Mouse (Mus musculus) neural tube, embryonic 15.5 days (tissue): Measurements from ENCODE around the gene Igf2. TPM values are rescaled to one million over a fixed set of nuclear protein-coding genes. Genes with fewer than 3 reads are reported as not detected.

Experiments
- ATAC-seq: fragments of 200-750 bp; cut with Nextera tagmentation; 2 replicates; pipeline ENCODE4 v1.8.0; 2017; ENCODE audit warnings: mild to moderate bottlenecking, moderate TSS enrichment, moderate library complexity; ENCODE audit not compliant: low FRiP score
- H3K27ac ChIP-seq: fragments of 300-500 bp; sonication (generic); replicated peaks from 2 replicates; pipeline ENCODE4 v1.5.1; 2015; ENCODE audit warnings: mild to moderate bottlenecking, inconsistent platforms
- H3K27me3 ChIP-seq: fragments of 300-500 bp; sonication (generic); replicated peaks from 2 replicates; pipeline ENCODE4 v1.6.1; 2015; ENCODE audit warnings: inconsistent platforms
- H3K36me3 ChIP-seq: fragments of 300-500 bp; sonication (generic); 2 replicates; pipeline ENCODE4 v1.6.1; 2015; ENCODE audit warnings: inconsistent platforms
- H3K4me1 ChIP-seq: fragments of 300-500 bp; sonication (generic); 2 replicates; pipeline ENCODE4 v1.6.1; 2015; ENCODE audit warnings: inconsistent platforms
- H3K4me2 ChIP-seq: fragments of 300-500 bp; sonication (generic); 2 replicates; pipeline ENCODE4 v1.6.1; 2015; ENCODE audit warnings: inconsistent platforms, mild to moderate bottlenecking, moderate library complexity
- H3K4me3 ChIP-seq: fragments of 300-500 bp; sonication (generic); replicated peaks from 2 replicates; pipeline ENCODE4 v1.5.1; 2015; ENCODE audit warnings: mild to moderate bottlenecking, inconsistent platforms
- H3K9ac ChIP-seq: fragments of 300-500 bp; sonication (generic); replicated peaks from 2 replicates; pipeline ENCODE4 v1.6.1; 2015; ENCODE audit warnings: mild to moderate bottlenecking, inconsistent platforms
- H3K9me3 ChIP-seq: fragments of 300-500 bp; sonication (generic); replicated peaks from 2 replicates; pipeline ENCODE4 v1.6.1; 2016; ENCODE audit warnings: inconsistent platforms
- WGBS: fragments of 180-500 bp; shearing (Covaris S2); methylation state at CpG from one replicate; pipeline ENCODE4 v1.1.7; 2015; ENCODE audit warnings: mixed read lengths; 5-methylcytosine and 5-hydroxymethylcytosine counted together
- polyA plus RNA-seq: library from polyadenylated mRNA; unstranded; fragments of >200 nt; fragmentation: Nextera tagmentation; extraction: Ambion mirVana; gene quantifications from 2 replicates; pipeline ENCODE4 v1.2.1, GENCODE M21; 2015

Igf2 gene
- polyA plus RNA-seq, 1 experiment from 2014 or later = 176 TPM

GRCm38 (mm10) chr7:142658681-142659180, 7.9 kb downstream of the Igf2 start:
- H3K4me1 ChIP-seq = peaks cover 33% of the 10 kb centered on the region
- H3K4me2 ChIP-seq = peak overlapping the region; percentile 55
- peak overlapping the region; percentile 32; the same call in 1 of the 2 replicates for H3K9ac ChIP-seq
- ATAC-seq = peak; percentile 25; the same call in 1 of the 2 replicates
- no peaks in the 10 kb centered on the region for H3K36me3 ChIP-seq
- under 1% methylated on average over 38 of the region's 40 CpGs for WGBS
- peak overlapping the region; percentile 48 for H3K27ac ChIP-seq
- peak overlapping the region; percentile 35 for H3K4me3 ChIP-seq
- H3K9me3 ChIP-seq = no peaks in the 10 kb centered on the region
- peaks cover 95% of the 10 kb centered on the region for H3K27me3 ChIP-seq

- H3K36me3 ChIP-seq = no peaks in the 10 kb centered on the region
- peak overlapping the region; percentile 36 for H3K9ac ChIP-seq
- 1% methylated on average over 34 of the region's 34 CpGs for WGBS
- H3K27me3 ChIP-seq = peaks cover 93% of the 10 kb centered on the region
- peaks cover 31% of the 10 kb centered on the region for H3K4me1 ChIP-seq
- H3K4me2 ChIP-seq = peak overlapping the region; percentile 55
- ATAC-seq = no peak
- H3K27ac ChIP-seq = peak overlapping the region; percentile 48; the same call in 1 of the 2 replicates
- peak overlapping the region; percentile 35 for H3K4me3 ChIP-seq
- H3K9me3 ChIP-seq = no peaks in the 10 kb centered on the region
These were observed 8.6 kb downstream of the Igf2 start for GRCm38 (mm10) chr7:142657821-142658614.

GRCm38 (mm10) chr7:142657341-142657791, 9.2 kb downstream of the Igf2 start:
- no peaks in the 10 kb centered on the region for H3K9me3 ChIP-seq
- H3K36me3 ChIP-seq = no peaks in the 10 kb centered on the region
- H3K4me2 ChIP-seq = peak overlapping the region; percentile 55
- peaks cover 31% of the 10 kb centered on the region for H3K4me1 ChIP-seq
- WGBS = 7% methylated on average over 7 of the region's 9 CpGs
- peaks cover 91% of the 10 kb centered on the region for H3K27me3 ChIP-seq
- no peak for ATAC-seq
- peak overlapping the region; percentile 35 for H3K4me3 ChIP-seq
- H3K9ac ChIP-seq = no peak overlapping the region
- no peak overlapping the region for H3K27ac ChIP-seq

- no peak for ATAC-seq
- Histone ChIP-seq H3K9me3 (no peaks in the 10 kb centered on the region), H3K9ac (no peak overlapping the region), H3K4me1 (peaks cover 30% of the 10 kb centered on the region), H3K4me3 (peak overlapping the region; percentile 26; the same call in 1 of the 2 replicates), H3K27ac (no peak overlapping the region), H3K4me2 (peak overlapping the region; percentile 32), H3K27me3 (peaks cover 83% of the 10 kb centered on the region), H3K36me3 (no peaks in the 10 kb centered on the region)
- WGBS = 35% methylated on average over 4 of the region's 4 CpGs
These were observed 10.6 kb downstream of the Igf2 start for GRCm38 (mm10) chr7:142656055-142656454.

GRCm38 (mm10) chr7:142655633-142656032, 11.0 kb downstream of the Igf2 start:
- Histone ChIP-seq H3K27ac (no peak overlapping the region), H3K27me3 (peaks cover 82% of the 10 kb centered on the region), H3K9ac (no peak overlapping the region), H3K9me3 (no peaks in the 10 kb centered on the region), H3K4me3 (peak overlapping the region; percentile 26; the same call in 1 of the 2 replicates), H3K4me2 (peak overlapping the region; percentile 32), H3K36me3 (no peaks in the 10 kb centered on the region), H3K4me1 (peaks cover 26% of the 10 kb centered on the region)
- no peak for ATAC-seq
- WGBS = 13% methylated on average over 11 of the region's 11 CpGs

GRCm38 (mm10) chr7:142653726-142654125, 12.9 kb downstream of the Igf2 start:
- Histone ChIP-seq H3K4me3 (no peak overlapping the region), H3K36me3 (no peaks in the 10 kb centered on the region), H3K27ac (no peak overlapping the region), H3K9ac (no peak overlapping the region), H3K4me1 (peaks cover 7% of the 10 kb centered on the region), H3K27me3 (peaks cover 63% of the 10 kb centered on the region), H3K9me3 (no peaks in the 10 kb centered on the region), H3K4me2 (no peak overlapping the region)
- ATAC-seq = no peak
- WGBS = 18% methylated on average over 18 of the region's 18 CpGs

GRCm38 (mm10) chr7:142646676-142647075, 19.9 kb downstream of the Igf2 start:
- H3K9ac ChIP-seq = no peak overlapping the region
- no peak overlapping the region for H3K4me3 ChIP-seq
- H3K27ac ChIP-seq = no peak overlapping the region
- no peak for ATAC-seq
- H3K9me3 ChIP-seq = no peaks in the 10 kb centered on the region
- 0 out of 2 replicates have a peak, but pooled peaks cover 3% of the 10 kb centered on the region for H3K27me3 ChIP-seq
- H3K4me2 ChIP-seq = no peak overlapping the region
- H3K4me1 ChIP-seq = no peaks in the 10 kb centered on the region
- H3K36me3 ChIP-seq = no peaks in the 10 kb centered on the region
- 34% methylated on average over 6 of the region's 6 CpGs for WGBS

GRCm38 (mm10) chr7:142645045-142645444, 21.6 kb downstream of the Igf2 start:
- Histone ChIP-seq H3K9me3 (no peaks in the 10 kb centered on the region), H3K4me3 (no peak overlapping the region), H3K27me3 (no peaks in the 10 kb centered on the region), H3K9ac (no peak overlapping the region), H3K36me3 (no peaks in the 10 kb centered on the region), H3K4me1 (no peaks in the 10 kb centered on the region), H3K4me2 (no peak overlapping the region), H3K27ac (no peak overlapping the region)
- WGBS = 61% methylated on average over 5 of the region's 5 CpGs
- no peak for ATAC-seq

GRCm38 (mm10) chr7:142636178-142636577, 30.4 kb downstream of the Igf2 start:
- no peak overlapping the region for H3K27ac ChIP-seq
- no peak overlapping the region for H3K9ac ChIP-seq
- H3K27me3 ChIP-seq = no peaks in the 10 kb centered on the region
- H3K4me2 ChIP-seq = no peak overlapping the region
- no peaks in the 10 kb centered on the region for H3K9me3 ChIP-seq
- no peak for ATAC-seq
- H3K36me3 ChIP-seq = no peaks in the 10 kb centered on the region
- H3K4me3 ChIP-seq = no peak overlapping the region
- no peaks in the 10 kb centered on the region for H3K4me1 ChIP-seq

- ATAC-seq = no peak
- Histone ChIP-seq H3K4me1 (no peaks in the 10 kb centered on the region), H3K4me3 (no peak overlapping the region), H3K9me3 (no peaks in the 10 kb centered on the region), H3K36me3 (no peaks in the 10 kb centered on the region), H3K4me2 (no peak overlapping the region), H3K27ac (no peak overlapping the region), H3K9ac (no peak overlapping the region), H3K27me3 (no peaks in the 10 kb centered on the region)
- 83% methylated on average over 10 of the region's 10 CpGs for WGBS
These were observed 35.9 kb downstream of the Igf2 start for GRCm38 (mm10) chr7:142630691-142631090.

GRCm38 (mm10) chr7:142629806-142630205, 36.8 kb downstream of the Igf2 start:
- Histone ChIP-seq H3K27ac (no peak overlapping the region), H3K4me2 (no peak overlapping the region), H3K36me3 (no peaks in the 10 kb centered on the region), H3K4me3 (no peak overlapping the region), H3K9ac (no peak overlapping the region), H3K4me1 (no peaks in the 10 kb centered on the region), H3K27me3 (no peaks in the 10 kb centered on the region), H3K9me3 (no peaks in the 10 kb centered on the region)
- ATAC-seq = no peak
- 77% methylated on average over 6 of the region's 6 CpGs for WGBS

- WGBS = 70% methylated on average over 4 of the region's 4 CpGs
- ATAC-seq = no peak
These were observed 44.4 kb downstream of the Igf2 start for GRCm38 (mm10) chr7:142622180-142622579.

More at GRCm38 (mm10) chr7:142622180-142622579, 44.4 kb downstream of the Igf2 start:
- H3K4me1 ChIP-seq = no peaks in the 10 kb centered on the region
- no peak overlapping the region for H3K4me3 ChIP-seq
- no peak overlapping the region for H3K27ac ChIP-seq
- no peak overlapping the region for H3K9ac ChIP-seq
- no peaks in the 10 kb centered on the region for H3K9me3 ChIP-seq
- no peak overlapping the region for H3K4me2 ChIP-seq
- H3K36me3 ChIP-seq = no peaks in the 10 kb centered on the region
- H3K27me3 ChIP-seq = no peaks in the 10 kb centered on the region
